ENCODE assay signal across 10 mouse cellular contexts in genomic region chr1:119348456-119349208, GRCm38 (mm10).
A peak's percentile ranks its signal among the peaks of the same experiment; 100 is the strongest.
DNase-seq lines count a peak whose midpoint lies in the region; ATAC-seq lines count a peak whose summit lies in the region.
"Had no signal": no experiment of that assay in that cellular context is flagged by ENCODE, and none has a peak within 500 bp of the region (broad histone marks: within the 10 kb centered on the region; RNA-seq: fewer than 3 reads in every experiment).

No protein-coding gene starts in this region.

- no peak overlapping the region for H3K27ac ChIP-seq in embryonic facial prominence, embryonic 11.5 days (replicated peaks; ENCODE audit: low read depth, low read length)
- H3K27ac ChIP-seq in hindbrain, embryonic 12.5 days, result no peak overlapping the region
- H3K27ac ChIP-seq in neural tube, embryonic 11.5 days (ENCODE audit: low read depth, low read length), result no peak overlapping the region
- H3K27ac ChIP-seq: liver, embryonic 13.5 days had no signal

- no peak for ATAC-seq in embryonic facial prominence, embryonic 11.5 days (replicated peaks; ENCODE audit: insufficient number of reproducible peaks, low FRiP score, low TSS enrichment, low read depth)
- peak; percentile 47; the same call in 1 of the 2 replicates for ATAC-seq in hindbrain, embryonic 12.5 days (ENCODE audit: low FRiP score)
- no peak; the same call in 1 of the 2 replicates for ATAC-seq in neural tube, embryonic 11.5 days (ENCODE audit: insufficient read depth, low FRiP score, low TSS enrichment)

- H3K36me3 ChIP-seq in embryonic facial prominence, embryonic 11.5 days (replicated peaks; ENCODE audit: control insufficient read depth, insufficient read depth, low read depth, low read length), result no peaks in the 10 kb centered on the region
- no peaks in the 10 kb centered on the region for H3K36me3 ChIP-seq in hindbrain, embryonic 12.5 days
- H3K36me3 ChIP-seq in neural tube, embryonic 11.5 days (ENCODE audit: control insufficient read depth, insufficient read depth, low read length), result no peaks in the 10 kb centered on the region
- H3K36me3 ChIP-seq: liver, embryonic 13.5 days had no signal

- no peaks in the 10 kb centered on the region for H3K27me3 ChIP-seq in embryonic facial prominence, embryonic 11.5 days (ENCODE audit: control insufficient read depth, insufficient read depth, low read length)
- 0 out of 2 replicates have a peak, but pooled peaks cover 5% of the 10 kb centered on the region for H3K27me3 ChIP-seq in hindbrain, embryonic 12.5 days
- H3K27me3 ChIP-seq in neural tube, embryonic 11.5 days (ENCODE audit: control insufficient read depth, insufficient read depth, low read length), result no peaks in the 10 kb centered on the region
- H3K27me3 ChIP-seq: liver, embryonic 13.5 days had no signal

- H3K9ac ChIP-seq in embryonic facial prominence, embryonic 11.5 days (replicated peaks; ENCODE audit: low read length), result no peak overlapping the region
- H3K9ac ChIP-seq in hindbrain, embryonic 12.5 days, result no peak overlapping the region
- no peak overlapping the region for H3K9ac ChIP-seq in neural tube, embryonic 11.5 days (ENCODE audit: low read length)
- H3K9ac ChIP-seq: liver, embryonic 13.5 days had no signal

- WGBS in embryonic facial prominence, embryonic 11.5 days, result 18% methylated on average over 18 of the region's 18 CpGs
- 14% methylated on average over 18 of the region's 18 CpGs for WGBS in hindbrain, embryonic 12.5 days
- WGBS in neural tube, embryonic 11.5 days, result 27% methylated on average over 18 of the region's 18 CpGs

- no peaks in the 10 kb centered on the region; the same call in 1 of the 2 replicates for H3K4me1 ChIP-seq in embryonic facial prominence, embryonic 11.5 days (ENCODE audit: control insufficient read depth, insufficient read depth, low read length)
- peaks cover 8% of the 10 kb centered on the region for H3K4me1 ChIP-seq in hindbrain, embryonic 12.5 days
- H3K4me1 ChIP-seq in neural tube, embryonic 11.5 days (ENCODE audit: control insufficient read depth, insufficient read depth, low read length), result no peaks in the 10 kb centered on the region
- H3K4me1 ChIP-seq: liver, embryonic 13.5 days had no signal

- no peak overlapping the region for H3K4me2 ChIP-seq in embryonic facial prominence, embryonic 11.5 days (ENCODE audit: low read depth, low read length)
- H3K4me2 ChIP-seq in hindbrain, embryonic 12.5 days (replicated peaks), result no peak overlapping the region
- no peak overlapping the region for H3K4me2 ChIP-seq in neural tube, embryonic 11.5 days (ENCODE audit: low read depth)
- H3K4me2 ChIP-seq: liver, embryonic 13.5 days had no signal

- peak; percentile 57 to 69 for DNase-seq in kidney, postnatal 4 days
- DNase-seq in kidney, postnatal 25 days, result no peak
- peak; percentile 63 for DNase-seq in embryonic facial prominence, embryonic 11.5 days (ENCODE audit: low spot score)
- peak; percentile 30 for DNase-seq in neural tube, embryonic 11.5 days (ENCODE audit: low spot score)
- DNase-seq in right cerebral cortex, postnatal 14 days, result no peak
- no peak for DNase-seq in left cerebral cortex, postnatal 10 days (ENCODE audit: extremely low spot score in 1 of 2, low spot score in 2 of 2)
- DNase-seq: cerebellum, adult 2 months; gastrocnemius, postnatal 14 days; liver, embryonic 13.5 days had no signal

- no peaks in the 10 kb centered on the region for H3K9me3 ChIP-seq in embryonic facial prominence, embryonic 11.5 days (replicated peaks; ENCODE audit: control insufficient read depth, low read length)
- H3K9me3 ChIP-seq in hindbrain, embryonic 12.5 days (replicated peaks), result no peaks in the 10 kb centered on the region
- H3K9me3 ChIP-seq in neural tube, embryonic 11.5 days (ENCODE audit: control insufficient read depth, low read length), result no peaks in the 10 kb centered on the region
- H3K9me3 ChIP-seq: liver, embryonic 13.5 days had no signal

- intact Hi-C loops in left cerebral cortex, postnatal 10 days (cut with DNase I), result no loop called here

- H3K4me3 ChIP-seq in embryonic facial prominence, embryonic 11.5 days (ENCODE audit: low read depth, low read length), result no peak overlapping the region
- no peak overlapping the region for H3K4me3 ChIP-seq in hindbrain, embryonic 12.5 days
- H3K4me3 ChIP-seq in neural tube, embryonic 11.5 days (ENCODE audit: low read depth, low read length), result no peak overlapping the region
- H3K4me3 ChIP-seq: liver, embryonic 13.5 days had no signal

Comparison
In these comparisons a context has a peak if more than half of its experiments do, and no peak if none do; other contexts are left out.
1. DNase-seq: peak in kidney, postnatal 4 days (2 of 2), embryonic facial prominence, embryonic 11.5 days (single experiment) and neural tube, embryonic 11.5 days (single experiment); none in kidney, postnatal 25 days (0 of 2), right cerebral cortex, postnatal 14 days (single experiment) and left cerebral cortex, postnatal 10 days (0 of 2).